Comparison of ENCODE assay signal across 10 mouse cellular contexts in the genomic region with DNA sequence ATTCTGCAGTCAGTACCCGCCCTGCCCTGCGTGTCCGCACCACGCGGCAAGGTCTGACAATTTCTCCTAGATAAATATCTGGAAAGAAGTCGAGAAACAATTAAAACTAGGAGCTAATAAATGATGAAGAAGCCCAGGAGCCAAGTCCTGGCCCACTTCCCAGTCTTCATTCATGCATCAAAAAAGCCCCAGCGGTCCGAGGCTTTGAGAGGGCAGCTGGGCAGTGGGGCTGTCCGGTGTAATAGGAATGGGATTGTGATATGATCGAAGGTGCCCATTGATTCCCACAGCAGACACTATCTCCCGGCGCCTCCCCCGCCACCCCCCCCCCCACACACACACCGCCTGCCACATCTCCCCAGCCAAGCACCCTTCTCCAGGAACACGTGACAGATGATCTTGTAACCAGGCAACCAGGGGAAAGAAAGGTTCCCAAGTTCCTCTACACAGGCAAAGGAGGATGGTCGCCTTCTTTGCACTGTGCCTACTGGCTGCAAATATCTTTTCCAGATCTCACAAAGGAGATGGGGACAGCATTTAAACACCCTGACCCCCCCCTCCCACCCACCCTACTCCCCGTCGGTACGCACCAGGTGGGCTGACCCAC.
DNase-seq lines count a peak whose midpoint lies in the region; ATAC-seq lines count a peak whose summit lies in the region.
"Had no signal": no experiment of that assay in that cellular context is flagged by ENCODE, and none has a peak within 500 bp of the region (broad histone marks: within the 10 kb centered on the region; RNA-seq: fewer than 3 reads in every experiment).

No protein-coding gene starts in this region.

- peak; percentile 54 for DNase-seq in right cerebral cortex, adult 18-20 months
- no peak for DNase-seq in right cerebral cortex, postnatal 36 days (ENCODE audit: low spot score in 2 of 2)
- no peak for DNase-seq in hindbrain, embryonic 11.5 days (ENCODE audit: low spot score)
- DNase-seq in kidney, postnatal 25 days, result peak; percentile 82 to 83
- peak; percentile 64 for DNase-seq in telencephalon, adult 2 months (ENCODE audit: low read depth, low spot score)
- DNase-seq in spleen, postnatal 10 days (ENCODE audit: low spot score in 2 of 2), result no peak
- no peak for DNase-seq in adrenal gland, adult 8-10 months
- DNase-seq: heart, postnatal 14 days had no signal

- no peaks in the 10 kb centered on the region for H3K27me3 ChIP-seq in hindbrain, embryonic 11.5 days (ENCODE audit: control insufficient read depth, insufficient read depth, low read length)
- H3K27me3 ChIP-seq: limb, embryonic 15.5 days had no signal

- no peaks in the 10 kb centered on the region for H3K36me3 ChIP-seq in hindbrain, embryonic 11.5 days (ENCODE audit: control insufficient read depth, insufficient read depth, low read length)
- H3K36me3 ChIP-seq: limb, embryonic 15.5 days had no signal

- H3K9me3 ChIP-seq in hindbrain, embryonic 11.5 days (ENCODE audit: control insufficient read depth, low read length), result no peaks in the 10 kb centered on the region
- H3K9me3 ChIP-seq: limb, embryonic 15.5 days had no signal

- H3K27ac ChIP-seq in hindbrain, embryonic 11.5 days (ENCODE audit: low read depth, low read length), result 0 out of 2 replicates have a peak overlapping the region, but pooled peaks have one; percentile 27
- H3K27ac ChIP-seq: limb, embryonic 15.5 days had no signal

- ATAC-seq in hindbrain, embryonic 11.5 days (ENCODE audit: low FRiP score), result peak; percentile 53

- no peak overlapping the region for H3K9ac ChIP-seq in hindbrain, embryonic 11.5 days (ENCODE audit: low read depth, low read length)
- H3K9ac ChIP-seq: limb, embryonic 15.5 days had no signal

- 67% methylated on average over 19 of the region's 19 CpGs for WGBS in hindbrain, embryonic 11.5 days

- H3K4me3 ChIP-seq in hindbrain, embryonic 11.5 days (ENCODE audit: low read depth, low read length), result no peak overlapping the region
- H3K4me3 ChIP-seq: erythroblast, embryonic 14.5 days; limb, embryonic 15.5 days had no signal

- H3K4me1 ChIP-seq in hindbrain, embryonic 11.5 days (replicated peaks; ENCODE audit: control insufficient read depth, insufficient read depth, low read length), result peaks cover 5% of the 10 kb centered on the region; the same call in 1 of the 2 replicates

- no peak overlapping the region for H3K4me2 ChIP-seq in hindbrain, embryonic 11.5 days (replicated peaks; ENCODE audit: low read depth, low read length)
- H3K4me2 ChIP-seq: limb, embryonic 15.5 days had no signal

Comparison
In these comparisons a context has a peak if more than half of its experiments do, and no peak if none do; other contexts are left out.
1. DNase-seq: peak in right cerebral cortex, adult 18-20 months (single experiment), kidney, postnatal 25 days (2 of 2) and telencephalon, adult 2 months (single experiment); none in right cerebral cortex, postnatal 36 days (0 of 2), hindbrain, embryonic 11.5 days (single experiment), spleen, postnatal 10 days (0 of 2) and adrenal gland, adult 8-10 months (single experiment).